Mouse (Mus musculus): Measurements from ENCODE around the gene Spo11.

Spo11 gene

DNA sequence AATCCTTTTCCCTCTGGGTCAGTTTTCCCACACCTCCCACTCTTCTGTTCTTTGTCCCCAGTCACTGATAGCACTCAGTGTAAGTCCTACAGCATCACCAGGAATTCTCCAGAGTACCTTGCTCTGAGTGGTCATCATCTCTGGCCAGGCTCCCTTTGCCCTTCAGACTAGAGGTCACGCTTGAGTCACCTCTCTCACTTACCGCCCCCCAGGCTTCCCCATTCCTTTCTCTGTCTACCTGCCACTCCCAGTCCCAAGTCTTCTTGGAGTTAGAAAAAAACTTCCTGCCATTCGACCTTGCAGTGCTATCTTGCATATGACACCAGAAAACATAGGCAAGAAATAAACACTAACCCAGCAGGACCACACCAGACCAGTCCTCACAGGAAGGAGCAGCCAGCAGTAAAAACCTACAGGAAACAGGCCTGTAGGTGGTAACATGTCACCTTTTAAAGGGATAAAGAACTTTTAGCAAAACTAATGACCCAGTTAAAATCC is 32.8 kb downstream of the Spo11 start:
- no peaks in the 10 kb centered on the region for H3K27me3 ChIP-seq (ENCODE audit: control insufficient read depth, insufficient read depth, low read length, poor library complexity, severe bottlenecking)

DNA sequence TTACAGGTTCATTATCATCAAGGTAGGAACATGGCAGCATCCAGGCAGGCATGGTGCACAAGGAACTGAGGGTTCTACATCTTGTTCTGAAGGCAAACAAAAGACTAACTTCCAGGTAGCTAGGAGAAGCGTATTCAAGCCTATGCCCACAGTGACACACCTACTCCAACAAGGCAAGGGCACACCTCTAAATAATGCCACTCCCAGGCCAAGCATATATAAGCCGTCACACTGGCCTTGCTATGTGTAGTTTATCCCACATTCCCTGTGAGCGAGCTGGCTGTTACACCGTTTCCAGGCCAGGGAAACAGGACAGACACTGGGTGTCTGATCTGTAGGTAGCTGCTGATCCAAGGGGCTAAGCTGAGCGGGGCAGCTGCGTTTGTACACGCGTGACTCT is 33.9 kb downstream of the Spo11 start:
- Histone ChIP-seq H3K36me3 (ENCODE audit: control insufficient read depth, insufficient read depth, low read length, poor library complexity, severe bottlenecking) (peaks cover 28% of the 10 kb centered on the region; the same call in 1 of the 2 replicates), H3K27me3 (ENCODE audit: control insufficient read depth, insufficient read depth, low read length, poor library complexity, severe bottlenecking) (no peaks in the 10 kb centered on the region)
- no peak for DNase-seq (ENCODE audit: low read depth, low spot score)

More for the DNA sequence above, 32.8 kb downstream of the Spo11 start:
- no peak for DNase-seq (ENCODE audit: low read depth, low spot score)
- peaks cover 28% of the 10 kb centered on the region; the same call in 1 of the 2 replicates for H3K36me3 ChIP-seq (ENCODE audit: control insufficient read depth, insufficient read depth, low read length, poor library complexity, severe bottlenecking)

- Histone ChIP-seq H3K36me3 (ENCODE audit: control insufficient read depth, insufficient read depth, low read length, poor library complexity, severe bottlenecking) (peaks cover 21% of the 10 kb centered on the region; the same call in 1 of the 2 replicates), H3K27me3 (ENCODE audit: control insufficient read depth, insufficient read depth, low read length, poor library complexity, severe bottlenecking) (no peaks in the 10 kb centered on the region)
- no peak for DNase-seq (ENCODE audit: low read depth, low spot score)
These were observed 37.3 kb downstream of the Spo11 start for GRCm38 (mm10) chr2:173014741-173015287.

GRCm38 (mm10) chr2:173017940-173018339 is 40.4 kb downstream of the Spo11 start:
- Histone ChIP-seq H3K36me3 (ENCODE audit: control insufficient read depth, insufficient read depth, low read length, poor library complexity, severe bottlenecking) (peaks cover 5% of the 10 kb centered on the region; the same call in 1 of the 2 replicates), H3K27me3 (ENCODE audit: control insufficient read depth, insufficient read depth, low read length, poor library complexity, severe bottlenecking) (no peaks in the 10 kb centered on the region)
- peak; percentile 60 for DNase-seq (ENCODE audit: low read depth, low spot score)

GRCm38 (mm10) chr2:173018618-173019017 is 41.1 kb downstream of the Spo11 start:
- no peak for DNase-seq (ENCODE audit: low read depth, low spot score)
- H3K36me3 ChIP-seq (ENCODE audit: control insufficient read depth, insufficient read depth, low read length, poor library complexity, severe bottlenecking) = peaks cover 5% of the 10 kb centered on the region
- no peaks in the 10 kb centered on the region for H3K27me3 ChIP-seq (ENCODE audit: control insufficient read depth, insufficient read depth, low read length, poor library complexity, severe bottlenecking)

GRCm38 (mm10) chr2:173019322-173019721 is 41.8 kb downstream of the Spo11 start:
- DNase-seq (ENCODE audit: low read depth, low spot score) = peak; percentile 57
- no peaks in the 10 kb centered on the region for H3K27me3 ChIP-seq (ENCODE audit: control insufficient read depth, insufficient read depth, low read length, poor library complexity, severe bottlenecking)
- H3K36me3 ChIP-seq (ENCODE audit: control insufficient read depth, insufficient read depth, low read length, poor library complexity, severe bottlenecking) = peaks cover 3% of the 10 kb centered on the region

- peak; percentile 94 for DNase-seq (ENCODE audit: low read depth, low spot score)
- no peaks in the 10 kb centered on the region for H3K27me3 ChIP-seq (ENCODE audit: control insufficient read depth, insufficient read depth, low read length, poor library complexity, severe bottlenecking)
- H3K36me3 ChIP-seq (ENCODE audit: control insufficient read depth, insufficient read depth, low read length, poor library complexity, severe bottlenecking) = peaks cover 6% of the 10 kb centered on the region
These were observed 42.3 kb downstream of the Spo11 start for GRCm38 (mm10) chr2:173019790-173020189.

DNA sequence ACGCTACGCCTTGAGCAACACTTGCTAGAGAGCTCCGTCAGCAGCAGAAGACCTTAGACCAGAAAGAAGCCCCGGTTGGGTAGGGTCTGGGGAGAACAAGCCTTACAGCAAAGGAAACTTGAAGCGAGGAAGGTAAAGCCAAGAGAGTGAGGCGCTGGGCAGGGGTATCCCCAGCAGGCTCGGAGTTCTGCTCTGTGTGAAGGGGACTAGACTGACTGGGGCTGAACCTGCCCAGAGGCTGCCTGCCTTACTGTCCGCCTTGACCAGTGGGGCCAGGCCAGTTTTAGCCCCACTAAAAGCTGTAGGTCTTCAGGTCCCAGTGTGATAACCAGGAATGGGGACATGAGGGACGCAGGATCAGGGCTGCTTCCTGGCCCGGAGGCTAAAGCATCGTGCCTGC is 42.9 kb downstream of the Spo11 start, which contains the start of gene Rbm38:
Rbm38 (plus strand) TSS at position 69 of the 400 bp plus-strand sequence.
- Histone ChIP-seq H3K27me3 (ENCODE audit: control insufficient read depth, insufficient read depth, low read length, poor library complexity, severe bottlenecking) (no peaks in the 10 kb centered on the region), H3K36me3 (ENCODE audit: control insufficient read depth, insufficient read depth, low read length, poor library complexity, severe bottlenecking) (peaks cover 6% of the 10 kb centered on the region)
- DNase-seq (ENCODE audit: low read depth, low spot score) = no peak

GRCm38 (mm10) chr2:173021633-173022055 is 44.1 kb downstream of the Spo11 start:
- peak; percentile 95 for DNase-seq (ENCODE audit: low read depth, low spot score)
- H3K27me3 ChIP-seq (ENCODE audit: control insufficient read depth, insufficient read depth, low read length, poor library complexity, severe bottlenecking) = no peaks in the 10 kb centered on the region
- H3K36me3 ChIP-seq (ENCODE audit: control insufficient read depth, insufficient read depth, low read length, poor library complexity, severe bottlenecking) = peaks cover 6% of the 10 kb centered on the region

DNA sequence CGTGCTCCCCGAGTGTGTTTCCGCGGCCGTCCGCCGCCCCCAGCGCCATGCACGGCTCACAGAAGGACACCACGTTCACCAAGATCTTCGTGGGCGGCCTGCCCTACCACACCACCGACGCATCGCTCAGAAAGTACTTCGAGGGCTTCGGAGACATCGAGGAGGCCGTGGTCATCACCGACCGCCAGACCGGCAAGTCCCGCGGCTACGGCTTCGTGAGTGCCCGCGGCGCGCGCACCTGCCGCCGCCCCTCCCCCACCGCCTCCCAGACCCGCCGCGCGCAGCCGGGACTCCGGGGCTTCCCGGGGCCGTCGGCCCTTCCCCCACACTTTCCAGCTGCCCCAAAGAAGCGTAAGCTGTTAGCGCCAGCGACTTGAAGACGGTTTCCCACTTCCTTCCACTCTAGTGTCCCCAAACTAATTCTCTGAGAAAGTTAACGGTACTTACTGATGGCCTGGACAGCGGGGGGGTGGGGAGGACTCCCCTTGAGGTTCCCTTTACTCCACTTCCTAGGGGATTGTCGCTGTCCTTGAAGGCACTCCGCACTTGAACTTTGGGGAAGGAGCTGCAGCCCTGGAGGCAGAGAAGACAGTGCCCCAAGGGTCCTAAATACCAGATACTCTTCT is 44.7 kb downstream of the Spo11 start:
- peak; percentile 71 for DNase-seq (ENCODE audit: low read depth, low spot score)
- H3K36me3 ChIP-seq (ENCODE audit: control insufficient read depth, insufficient read depth, low read length, poor library complexity, severe bottlenecking) = peaks cover 6% of the 10 kb centered on the region
- no peaks in the 10 kb centered on the region for H3K27me3 ChIP-seq (ENCODE audit: control insufficient read depth, insufficient read depth, low read length, poor library complexity, severe bottlenecking)

- no peak for DNase-seq (ENCODE audit: low read depth, low spot score)
- Histone ChIP-seq H3K36me3 (ENCODE audit: control insufficient read depth, insufficient read depth, low read length, poor library complexity, severe bottlenecking) (peaks cover 6% of the 10 kb centered on the region), H3K27me3 (ENCODE audit: control insufficient read depth, insufficient read depth, low read length, poor library complexity, severe bottlenecking) (no peaks in the 10 kb centered on the region)
These were observed 45.3 kb downstream of the Spo11 start for GRCm38 (mm10) chr2:173022813-173023212.

DNA sequence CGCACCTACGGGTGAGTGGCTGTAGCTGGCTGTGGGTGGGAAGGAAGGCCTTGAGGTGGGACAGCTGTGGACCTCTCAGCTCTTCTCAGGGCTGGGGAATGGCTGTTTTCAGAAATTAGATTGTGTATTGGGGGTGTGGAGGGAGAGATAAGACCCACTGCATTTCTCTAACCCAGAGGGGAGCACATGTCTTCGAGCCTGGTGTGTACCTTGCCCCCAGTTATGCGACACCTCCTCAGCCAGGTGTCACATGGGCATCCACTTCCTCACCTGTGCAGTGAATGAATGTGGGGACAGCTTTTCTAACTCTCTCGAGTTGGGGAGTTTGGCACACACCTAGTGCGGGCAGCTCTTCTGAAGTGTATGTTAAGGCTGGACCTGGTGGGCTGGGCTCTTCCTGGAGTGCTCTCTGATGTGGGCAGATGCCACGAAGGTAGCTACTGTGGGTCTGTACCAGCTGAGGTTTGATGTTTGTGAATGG is 45.9 kb downstream of the Spo11 start:
- H3K27me3 ChIP-seq (ENCODE audit: control insufficient read depth, insufficient read depth, low read length, poor library complexity, severe bottlenecking) = no peaks in the 10 kb centered on the region
- H3K36me3 ChIP-seq (ENCODE audit: control insufficient read depth, insufficient read depth, low read length, poor library complexity, severe bottlenecking) = peaks cover 6% of the 10 kb centered on the region
- no peak for DNase-seq (ENCODE audit: low read depth, low spot score)

- H3K27me3 ChIP-seq (ENCODE audit: control insufficient read depth, insufficient read depth, low read length, poor library complexity, severe bottlenecking) = no peaks in the 10 kb centered on the region
- no peak for DNase-seq (ENCODE audit: low read depth, low spot score)
- peaks cover 6% of the 10 kb centered on the region for H3K36me3 ChIP-seq (ENCODE audit: control insufficient read depth, insufficient read depth, low read length, poor library complexity, severe bottlenecking)
These were observed 46.5 kb downstream of the Spo11 start for GRCm38 (mm10) chr2:173023966-173024365.

DNA sequence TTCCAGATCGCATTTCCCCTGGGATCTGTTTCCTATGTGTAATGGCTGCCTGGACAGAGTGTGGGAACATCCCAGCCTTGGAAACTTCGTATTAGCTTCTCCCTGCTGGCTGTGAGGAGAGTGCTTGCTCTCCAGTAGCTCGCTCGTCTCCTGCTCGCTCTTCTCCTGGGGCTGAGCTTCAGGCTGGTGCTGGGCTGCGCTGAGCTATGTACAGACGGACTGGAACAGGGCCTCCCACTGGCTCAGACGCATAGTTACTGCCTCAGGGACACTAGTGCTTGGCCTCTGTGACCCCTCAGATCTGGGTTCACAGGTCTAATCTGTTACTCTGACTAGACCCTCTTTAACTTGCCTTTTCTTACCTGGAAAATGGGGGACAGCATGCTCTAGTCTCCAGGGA is 46.9 kb downstream of the Spo11 start:
- H3K36me3 ChIP-seq (ENCODE audit: control insufficient read depth, insufficient read depth, low read length, poor library complexity, severe bottlenecking) = peaks cover 7% of the 10 kb centered on the region
- H3K27me3 ChIP-seq (ENCODE audit: control insufficient read depth, insufficient read depth, low read length, poor library complexity, severe bottlenecking) = no peaks in the 10 kb centered on the region
- no peak for DNase-seq (ENCODE audit: low read depth, low spot score)

DNA sequence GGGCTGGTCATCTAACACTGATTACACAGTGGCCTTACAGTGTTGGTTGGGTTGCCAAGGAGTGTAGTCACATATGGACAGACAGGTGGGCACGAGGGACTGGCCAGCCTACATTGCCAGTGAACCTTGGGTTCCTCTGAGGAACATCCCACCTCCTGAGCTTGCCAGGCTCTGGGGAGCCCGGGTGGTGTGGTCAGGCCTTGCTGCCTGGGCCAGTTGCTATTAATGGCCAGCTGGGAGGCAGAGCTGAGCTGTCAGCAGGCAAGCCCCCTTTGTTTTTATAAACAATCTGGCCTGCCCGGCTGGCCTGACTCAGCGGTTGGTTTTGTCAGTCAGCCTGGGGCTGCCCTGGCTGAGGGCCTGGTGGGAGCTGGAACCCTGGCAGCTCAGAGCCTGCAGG is 47.4 kb downstream of the Spo11 start:
- peaks cover 9% of the 10 kb centered on the region for H3K36me3 ChIP-seq (ENCODE audit: control insufficient read depth, insufficient read depth, low read length, poor library complexity, severe bottlenecking)
- no peaks in the 10 kb centered on the region for H3K27me3 ChIP-seq (ENCODE audit: control insufficient read depth, insufficient read depth, low read length, poor library complexity, severe bottlenecking)
- no peak for DNase-seq (ENCODE audit: low read depth, low spot score)
